Mouse (Mus musculus) neural tube, embryonic 12.5 days (tissue): ENCODE data around the gene Gm15013. TPM values are rescaled to one million over a fixed set of nuclear protein-coding genes. Genes with fewer than 3 reads are reported as not detected.

ENCODE experiments used
- polyA plus RNA-seq: library from polyadenylated mRNA; unstranded; fragments of >200 nt; fragmentation: Nextera tagmentation; extraction: Ambion mirVana; gene quantifications from 2 replicates; pipeline ENCODE4 v1.2.1, GENCODE M21; 2016

The Gm15013 gene
- polyA plus RNA-seq, 1 experiment from 2014 or later, result 0.25 TPM

Other genes with a start within 250 kb of the Gm15013 start
- gene D330045A20Rik, start 234.1 kb downstream of the Gm15013 start, polyA plus RNA-seq, result 1.7 and 2.2 TPM in 2 replicates
- gene Rnf128, start 151.2 kb downstream of the Gm15013 start, polyA plus RNA-seq, result 1.2 and 1.9 TPM in 2 replicates
- gene Tbc1d8b, start 29.5 kb downstream of the Gm15013 start, polyA plus RNA-seq, result 0.82 and 0.86 TPM in 2 replicates
- not detected in 2 replicates for gene Ripply1, start 67.9 kb upstream of the Gm15013 start, polyA plus RNA-seq
- gene Cldn2, start 86.3 kb upstream of the Gm15013 start, polyA plus RNA-seq, result 0.41 and 0.42 TPM in 2 replicates
- gene Morc4, start 157.2 kb upstream of the Gm15013 start, polyA plus RNA-seq, result 7.2 and 8.2 TPM in 2 replicates